Mouse (Mus musculus) MN1 (cell line): Measurements from ENCODE around the gene Ap2a2.

ENCODE experiments used
- DNase-seq: peaks from one replicate; pipeline ENCODE4 v3.0.0-alpha.2; 2016; ENCODE audit warnings: low spot score

The Ap2a2 gene

DNA sequence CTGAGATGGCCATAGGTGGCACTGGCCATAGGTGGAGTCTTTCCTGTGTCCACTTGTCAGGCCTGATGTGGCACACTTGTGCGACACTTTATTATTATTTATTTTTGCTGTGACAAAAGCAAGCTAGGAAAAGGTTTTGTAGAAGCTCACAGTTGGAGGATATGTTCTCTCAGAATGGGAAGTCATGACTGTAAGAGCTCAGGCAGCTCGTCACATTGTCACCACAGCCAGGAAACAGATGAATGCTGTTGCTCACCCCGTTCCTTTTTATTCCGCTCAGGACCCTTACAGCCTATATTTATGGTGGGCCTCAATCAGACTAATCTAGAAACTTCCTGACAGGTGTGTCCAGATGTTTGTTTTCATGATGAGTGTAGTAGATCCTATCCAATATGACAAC, 1.5 kb upstream of the Ap2a2 start:
- DNase-seq, result no peak

DNA sequence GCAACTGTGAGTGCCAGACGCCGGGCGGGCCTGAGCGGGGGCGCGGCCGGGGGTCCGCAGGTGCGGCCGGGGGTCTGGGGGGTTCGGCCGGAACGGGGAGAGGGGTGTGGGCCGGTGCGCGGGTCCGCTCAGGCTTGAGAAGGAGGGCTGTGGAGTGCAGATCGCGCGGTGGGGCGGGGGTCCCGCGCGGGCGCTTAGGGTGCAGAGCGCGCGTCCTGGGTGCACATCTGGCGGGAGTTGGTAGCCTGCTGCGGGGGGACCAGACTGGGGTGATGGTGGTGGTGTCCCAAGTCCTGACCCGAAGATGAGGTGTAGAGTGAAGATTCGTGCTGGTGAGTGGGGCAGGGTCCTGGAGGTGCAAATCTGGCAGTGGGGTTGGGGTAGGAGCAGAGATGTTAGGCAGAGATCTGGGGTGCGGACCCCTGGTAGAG, 463 bp downstream of the Ap2a2 start:
- no peak for DNase-seq

DNA sequence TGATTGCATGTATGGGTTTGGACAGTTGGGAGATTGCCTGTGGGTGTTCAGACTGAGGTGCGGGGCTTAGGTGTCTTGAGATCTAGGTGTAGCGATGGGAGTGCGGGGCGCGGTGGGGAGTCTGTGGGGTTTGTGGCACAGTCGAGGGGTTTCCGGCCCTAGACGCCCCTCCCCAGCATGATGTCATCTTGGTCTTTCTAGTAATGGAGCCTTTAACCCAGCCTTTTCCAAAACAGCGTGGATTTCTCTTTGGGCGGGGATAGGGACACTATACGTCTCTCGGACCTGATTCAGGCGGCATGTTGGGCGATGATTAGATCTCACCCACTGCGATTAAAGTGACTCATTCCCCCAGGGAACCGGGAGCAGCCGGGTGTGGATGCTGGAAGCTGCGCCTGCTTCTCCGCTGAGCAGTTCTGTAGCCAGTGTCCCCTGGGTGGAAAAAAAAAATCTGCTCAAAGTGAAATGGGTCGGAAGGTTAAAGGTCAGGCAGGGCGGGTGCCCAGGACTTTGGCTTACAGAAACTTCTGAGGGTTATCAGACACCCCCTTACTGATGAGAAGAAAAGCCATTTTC, 967 bp downstream of the Ap2a2 start:
- peak; percentile 96 for DNase-seq

DNA sequence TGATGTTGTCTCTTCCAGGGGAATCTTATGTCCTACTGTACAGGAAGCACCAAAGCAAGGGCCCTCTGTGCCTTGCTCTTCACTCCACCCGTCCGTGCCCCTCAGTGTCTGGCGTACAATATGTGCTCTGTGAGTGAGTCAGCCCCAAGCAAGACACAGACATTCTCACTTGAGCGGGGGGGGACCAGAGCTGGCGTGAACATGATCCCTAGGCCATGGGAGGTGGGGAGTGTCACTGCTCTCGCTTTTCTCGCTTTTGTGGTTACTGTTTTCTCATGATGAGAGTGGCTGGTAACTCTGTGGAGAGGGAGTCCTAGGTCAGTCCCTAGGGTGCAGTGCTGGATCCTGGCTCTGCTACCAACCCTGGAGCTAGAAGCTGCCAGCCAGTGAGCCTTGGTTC, 2.6 kb downstream of the Ap2a2 start:
- DNase-seq, result peak; percentile 84

DNA sequence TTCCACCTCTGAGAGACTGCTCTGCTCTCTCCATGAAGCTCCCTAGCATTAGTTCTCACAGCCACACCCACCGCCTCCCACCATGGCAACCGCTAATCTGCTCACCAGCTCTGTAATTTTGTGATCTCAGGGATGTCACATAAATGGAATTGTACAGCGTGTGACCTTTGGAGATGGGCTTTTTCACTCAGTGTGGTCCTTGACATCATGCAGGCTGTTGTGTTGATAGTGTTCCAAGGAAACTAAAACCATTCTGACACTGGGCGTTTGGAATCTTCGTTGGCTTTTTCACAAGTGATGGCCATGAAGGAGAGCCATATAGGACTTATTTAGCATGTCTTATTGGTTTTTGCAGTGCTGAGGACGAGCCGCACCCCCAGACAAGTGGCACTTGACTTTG, 4.6 kb downstream of the Ap2a2 start:
- DNase-seq, result peak; percentile 25

DNA sequence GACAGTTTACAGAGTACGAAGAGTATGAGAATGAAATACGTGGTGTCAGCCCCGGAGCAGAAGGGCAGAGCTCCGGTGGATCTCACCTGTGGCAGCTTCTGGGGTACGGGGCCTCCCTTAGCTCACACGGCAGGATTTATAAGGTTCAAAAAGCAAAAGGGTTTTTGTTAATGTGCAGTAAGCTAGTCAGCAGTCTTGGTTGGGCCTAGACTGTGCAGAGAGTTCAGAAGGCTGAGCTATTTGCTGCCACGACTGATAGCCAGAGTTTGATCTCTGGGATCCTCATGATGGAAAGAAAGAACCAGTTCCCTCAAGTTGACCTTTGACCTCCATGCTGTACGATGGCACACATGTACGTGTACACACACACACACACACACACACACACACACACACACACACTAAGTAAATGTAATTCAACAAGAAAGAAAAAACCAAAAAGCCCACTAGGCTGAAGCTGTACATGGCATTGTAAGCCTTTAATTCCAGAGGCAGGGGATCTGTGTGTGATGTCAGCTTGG, 7.4 kb downstream of the Ap2a2 start:
- DNase-seq, result no peak

DNA sequence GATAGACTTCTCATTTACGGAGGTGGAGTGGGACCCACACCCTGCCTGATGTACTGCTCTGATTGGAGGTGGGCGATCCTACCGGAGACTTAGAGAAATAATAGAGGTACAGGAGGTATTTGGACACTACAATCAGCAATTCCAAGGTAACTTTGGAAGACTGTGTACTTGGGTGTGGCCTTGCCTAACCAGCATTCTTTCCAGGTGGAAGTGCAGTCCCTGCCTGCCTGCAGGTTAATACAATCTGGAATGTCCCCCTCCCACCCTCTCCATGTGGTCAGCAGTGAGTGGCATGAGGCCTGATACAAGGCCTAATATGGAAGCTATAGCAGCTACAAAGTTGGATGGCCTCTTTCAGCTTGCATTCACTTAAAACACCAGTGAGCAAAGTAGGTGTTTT, 7.9 kb downstream of the Ap2a2 start:
- no peak for DNase-seq

DNA sequence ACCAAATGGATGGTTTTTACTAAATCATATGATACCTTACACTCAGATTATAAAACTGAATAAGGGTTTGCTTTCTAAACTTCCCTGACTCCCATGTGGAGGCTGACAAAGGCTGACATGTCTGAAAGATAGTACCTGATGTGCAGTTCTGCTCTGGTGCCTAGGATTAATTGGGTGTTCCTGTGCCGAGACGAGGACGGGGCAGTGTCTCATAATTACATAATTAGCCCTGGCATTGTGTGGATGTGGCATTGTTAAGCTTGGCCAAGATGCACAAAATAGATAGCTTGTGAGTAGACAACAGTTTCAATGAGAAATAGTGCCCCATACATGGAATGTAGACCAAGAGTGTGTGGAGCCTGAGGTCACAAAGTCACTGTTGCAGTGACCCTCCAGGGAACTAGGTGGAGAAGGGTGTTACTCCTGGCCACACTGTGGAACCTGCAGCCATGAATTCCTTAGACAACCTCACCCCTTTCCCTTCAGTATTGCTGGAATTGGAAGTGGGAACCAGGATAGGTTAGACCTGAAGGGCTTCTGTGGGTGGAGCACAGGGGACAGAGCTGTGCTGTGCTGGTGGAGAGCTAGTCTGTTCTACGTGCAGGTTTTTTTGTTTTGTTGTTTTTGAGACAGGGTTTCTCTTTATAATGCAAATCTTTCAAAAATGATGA, 8.8 kb downstream of the Ap2a2 start:
- DNase-seq, result no peak

DNA sequence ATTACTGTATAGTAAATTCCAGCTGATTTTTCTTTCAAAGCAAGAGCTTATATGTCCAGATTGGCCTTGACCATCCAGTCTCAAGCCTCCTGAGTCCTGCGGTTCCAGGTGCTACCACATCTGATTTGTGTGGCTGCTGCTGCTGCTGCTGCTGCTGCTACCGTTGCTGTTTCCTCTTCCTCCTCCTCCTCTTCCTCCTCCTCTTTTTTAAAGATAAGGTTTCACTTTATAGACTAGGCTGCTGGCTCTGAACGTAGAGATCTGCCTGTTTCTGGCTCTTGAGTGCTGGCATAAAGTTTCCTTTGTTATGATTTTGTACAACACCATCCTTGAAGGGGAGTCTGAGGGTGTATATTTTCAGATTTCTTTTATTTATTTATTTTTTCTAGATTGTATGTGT, 12.1 kb downstream of the Ap2a2 start:
- DNase-seq, result no peak

DNA sequence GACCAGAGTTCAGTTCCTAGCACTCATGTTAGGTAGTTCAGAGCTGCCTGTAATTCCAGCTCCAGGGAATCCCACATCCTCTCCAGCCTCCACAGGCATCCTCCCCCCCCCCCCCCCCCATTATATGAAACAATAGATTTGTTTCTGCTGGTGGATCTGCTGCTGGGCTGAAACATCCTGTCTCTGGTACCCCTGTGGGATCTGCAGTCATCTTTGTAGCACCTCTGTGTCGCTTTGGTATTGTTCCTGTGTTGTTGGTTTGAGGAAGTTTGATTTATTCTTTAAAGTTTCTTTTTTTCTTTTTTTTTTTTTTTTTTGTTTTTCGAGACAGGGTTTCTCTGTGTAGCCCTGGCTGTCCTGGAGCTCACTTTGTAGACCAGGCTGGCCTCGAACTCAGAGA, 13.5 kb downstream of the Ap2a2 start:
- no peak for DNase-seq

DNA sequence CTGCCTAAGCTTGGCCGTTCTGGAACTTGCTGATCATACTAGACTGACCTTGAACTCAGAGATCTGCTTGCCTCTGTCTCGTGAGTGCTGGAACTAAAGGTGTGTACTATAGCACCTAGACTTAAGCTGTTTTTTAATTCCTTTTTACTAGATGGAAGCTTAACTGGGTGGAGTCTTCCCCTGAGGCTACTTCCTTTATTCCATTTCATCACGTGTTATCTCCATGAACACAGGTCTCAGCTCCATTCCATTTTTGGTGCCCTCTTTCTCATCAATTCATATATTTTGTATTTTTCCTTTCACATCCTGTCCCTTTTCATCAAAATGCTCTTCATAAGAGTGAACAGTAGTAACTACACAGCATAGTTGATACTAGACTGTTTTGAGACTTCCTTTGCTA, 15.8 kb downstream of the Ap2a2 start:
- DNase-seq, result no peak

DNA sequence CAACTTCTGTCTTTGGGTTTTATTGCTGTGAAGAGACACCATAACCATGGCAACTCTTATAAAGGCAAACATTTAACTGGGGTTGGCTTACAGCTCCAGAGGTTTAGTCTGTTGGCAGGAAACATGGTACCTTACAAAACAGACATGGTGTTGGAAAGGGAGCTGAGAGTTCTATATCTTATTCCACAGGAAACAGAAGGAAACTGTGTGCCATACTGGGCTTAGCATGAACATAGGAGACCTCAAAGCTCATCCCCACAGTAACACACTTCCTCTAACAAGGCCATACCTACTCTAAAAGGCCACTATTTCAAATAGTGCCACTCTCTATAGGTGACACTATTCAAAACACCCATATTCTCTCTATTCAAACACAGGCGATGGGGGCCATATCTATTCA, 16.5 kb downstream of the Ap2a2 start:
- no peak for DNase-seq

DNA sequence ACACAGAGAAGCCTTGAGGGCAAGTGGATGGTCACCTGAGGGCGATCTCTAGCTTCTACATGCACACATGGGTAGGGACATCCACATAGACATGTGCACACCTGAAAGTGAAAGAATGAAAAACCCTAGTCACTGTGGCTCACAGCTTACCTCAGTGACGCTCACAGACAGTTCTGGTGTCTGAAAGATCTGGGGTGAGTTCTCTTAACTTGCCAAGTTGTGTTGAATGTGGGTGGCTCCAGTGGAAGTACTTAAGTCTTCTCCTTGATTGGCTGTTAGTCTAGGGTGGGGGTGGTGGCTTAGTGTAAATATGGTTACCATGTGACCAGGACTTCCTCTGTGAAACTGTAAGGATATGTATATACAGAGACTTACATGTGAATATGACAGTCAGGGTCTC, 17.0 kb downstream of the Ap2a2 start:
- no peak for DNase-seq

DNA sequence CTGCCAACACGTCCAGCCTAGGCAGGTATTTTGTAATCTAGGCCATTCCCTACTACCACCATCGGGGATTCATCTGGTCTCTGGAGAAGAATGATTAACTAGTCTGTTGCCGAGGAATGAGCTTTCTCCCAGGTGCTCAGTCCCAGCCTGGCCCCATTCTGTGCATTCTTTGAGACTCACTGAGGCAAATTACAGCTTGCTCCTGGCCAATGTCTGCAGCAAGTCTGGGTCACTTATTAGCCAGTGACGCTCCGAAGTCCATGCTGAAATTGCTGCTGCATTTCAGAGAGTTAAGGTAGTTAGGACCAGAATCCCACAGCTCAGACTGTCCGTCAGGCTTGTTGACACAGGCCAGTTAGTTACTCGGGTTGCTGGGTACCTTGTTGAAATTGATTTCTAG, 19.4 kb downstream of the Ap2a2 start:
- no peak for DNase-seq

DNA sequence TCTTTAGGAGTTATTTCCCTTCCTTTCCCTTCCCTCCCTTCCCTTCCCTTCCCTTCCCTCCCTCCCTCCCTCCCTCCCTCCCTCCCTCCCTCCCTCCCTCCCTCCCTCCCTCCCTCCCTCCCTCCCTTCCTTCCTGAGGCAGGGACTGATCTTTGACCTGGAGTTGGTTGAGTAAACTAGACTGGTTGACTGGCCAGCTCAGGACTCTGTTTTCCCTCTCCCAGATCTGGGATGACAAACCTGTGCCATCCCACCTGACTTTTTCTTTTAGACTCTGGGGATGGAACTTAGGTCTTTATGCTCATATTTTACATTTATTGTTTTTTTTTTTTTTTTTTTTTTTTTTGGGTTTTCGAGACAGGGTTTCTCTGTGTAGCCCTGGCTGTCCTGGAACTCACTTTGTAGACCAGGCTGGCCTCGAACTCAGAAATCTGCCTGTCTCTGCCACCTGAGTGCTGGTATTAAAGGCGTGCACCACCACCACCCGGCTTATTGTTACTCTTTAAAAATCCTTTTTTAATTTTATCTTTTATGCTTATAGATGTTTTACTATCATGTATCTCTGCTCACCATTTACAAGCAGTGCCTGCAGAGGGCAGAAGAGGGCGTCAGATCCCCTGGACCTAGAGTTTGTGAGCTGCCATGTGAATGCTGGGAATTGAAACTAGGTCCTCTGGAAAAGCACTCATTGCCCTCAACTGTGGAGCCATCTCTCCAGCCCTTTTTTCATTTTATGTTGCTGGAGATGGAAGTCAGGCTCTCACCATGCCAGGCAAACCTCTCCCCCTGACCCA, 22.3 kb downstream of the Ap2a2 start:
- no peak for DNase-seq

DNA sequence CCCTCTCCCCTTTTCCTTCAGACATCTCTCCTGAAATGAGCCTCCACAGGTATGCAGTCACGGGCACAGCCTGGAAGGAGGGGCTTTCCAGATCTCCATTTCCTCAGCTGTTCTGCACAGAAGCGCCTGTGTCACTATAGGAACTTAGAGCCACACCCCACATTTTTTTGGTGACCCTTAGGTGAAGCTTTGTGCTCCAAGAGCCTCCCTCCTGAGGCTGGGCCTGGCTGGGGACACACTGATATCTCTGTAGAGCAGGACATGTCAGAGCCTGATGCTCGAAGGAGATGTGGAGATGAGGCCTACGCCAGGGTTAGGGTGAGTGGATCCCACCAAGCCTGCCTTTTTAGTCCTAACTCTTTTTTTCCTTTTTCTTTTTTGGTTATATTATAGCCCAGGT, 23.3 kb downstream of the Ap2a2 start:
- DNase-seq, result no peak

DNA sequence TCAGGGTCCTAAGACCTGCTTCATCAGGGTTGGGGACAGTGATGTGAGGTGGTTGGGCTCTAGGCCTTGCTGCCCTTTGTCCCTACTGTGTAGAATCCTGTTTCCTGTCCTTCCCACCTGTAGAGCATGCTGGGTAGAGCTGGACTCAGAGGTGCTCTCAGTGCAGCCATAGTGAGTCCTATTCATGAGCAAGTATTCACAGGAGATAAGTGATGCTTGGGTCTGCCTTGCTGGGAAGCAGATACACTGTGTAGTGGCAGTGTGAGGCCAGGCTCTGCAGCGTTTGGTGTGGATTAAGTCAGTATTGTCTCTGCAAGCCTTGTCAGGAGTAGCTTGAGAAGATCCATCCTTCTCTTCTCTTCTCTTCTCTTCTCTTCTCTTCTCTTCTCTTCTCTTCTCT, 23.9 kb downstream of the Ap2a2 start:
- DNase-seq, result no peak

DNA sequence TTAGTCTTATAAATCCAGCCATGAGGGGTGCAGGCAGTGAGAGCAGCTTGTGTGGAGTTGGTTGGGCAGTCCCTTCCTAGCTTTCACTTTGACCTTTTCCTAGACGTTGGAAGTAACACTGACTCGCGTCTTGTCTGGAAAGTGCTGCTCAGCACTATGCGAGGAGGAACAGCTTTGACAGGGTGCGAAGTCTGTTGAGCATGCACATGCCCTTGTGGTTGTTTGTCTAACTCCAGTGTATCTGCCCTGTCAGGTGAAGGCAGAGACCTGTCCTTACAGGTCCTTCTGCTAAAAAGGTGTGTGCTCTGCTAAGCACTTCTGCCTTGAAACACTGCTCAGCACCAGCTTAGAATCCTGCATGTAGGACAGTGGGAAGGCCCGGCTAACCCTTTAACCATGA, 26.9 kb downstream of the Ap2a2 start:
- no peak for DNase-seq

DNA sequence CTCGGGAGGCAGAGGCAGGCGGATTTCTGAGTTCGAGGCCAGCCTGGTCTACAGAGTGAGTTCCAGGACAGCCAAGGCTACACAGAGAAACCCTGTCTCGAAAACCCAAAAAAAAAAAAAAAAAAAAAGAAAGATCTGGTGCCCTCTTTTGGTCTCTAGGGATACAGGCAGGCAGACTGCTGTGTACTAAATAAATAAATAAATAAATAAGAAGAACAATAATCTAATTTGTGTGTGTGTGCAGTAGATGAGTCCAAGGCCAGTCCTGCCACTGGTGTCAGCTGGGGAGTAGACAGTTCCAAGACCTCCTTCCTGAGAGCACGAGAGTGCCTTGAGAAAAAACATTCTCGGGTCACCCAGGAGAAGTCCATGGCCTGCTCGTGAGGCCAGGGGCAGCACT, 28.3 kb downstream of the Ap2a2 start:
- peak; percentile 57 for DNase-seq

DNA sequence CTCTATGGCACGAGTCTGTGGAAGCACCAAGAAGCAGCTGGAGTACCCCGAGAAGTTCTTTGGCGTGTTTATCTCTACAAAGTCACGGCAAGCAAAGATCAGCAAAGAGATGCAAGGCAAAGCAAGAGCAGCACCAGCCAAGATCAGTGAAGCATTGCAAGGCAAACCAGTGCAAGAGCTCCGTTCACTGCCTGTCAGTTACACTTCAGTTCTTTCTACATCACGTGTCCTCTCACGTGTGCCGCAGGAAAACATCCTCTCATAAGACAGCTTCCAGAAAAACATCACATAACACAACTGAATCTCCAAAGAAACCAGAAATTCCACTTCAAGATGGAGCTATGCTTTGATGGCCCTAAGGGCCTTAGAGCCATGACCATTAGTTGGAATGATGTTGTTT, 29.0 kb downstream of the Ap2a2 start:
- no peak for DNase-seq

DNA sequence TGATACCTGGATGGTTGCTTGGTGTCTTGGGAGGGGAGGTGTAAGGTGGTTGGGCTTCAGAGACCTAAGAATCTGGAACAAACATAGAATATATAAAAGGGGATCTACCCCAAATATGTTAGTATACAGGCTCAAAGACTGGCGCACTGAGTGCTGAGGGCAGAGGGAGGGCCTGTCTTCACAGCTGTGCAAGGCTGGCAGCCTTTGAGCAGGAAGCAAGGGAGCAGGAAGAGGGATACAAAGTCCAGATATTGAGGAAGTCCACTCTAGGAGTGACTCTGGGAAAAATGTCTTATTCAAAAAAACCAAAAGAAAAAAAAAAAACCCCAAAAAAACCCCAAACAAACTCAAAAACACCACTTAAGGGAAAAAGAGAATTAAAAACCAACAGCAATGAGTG, 30.1 kb downstream of the Ap2a2 start:
- no peak for DNase-seq

DNA sequence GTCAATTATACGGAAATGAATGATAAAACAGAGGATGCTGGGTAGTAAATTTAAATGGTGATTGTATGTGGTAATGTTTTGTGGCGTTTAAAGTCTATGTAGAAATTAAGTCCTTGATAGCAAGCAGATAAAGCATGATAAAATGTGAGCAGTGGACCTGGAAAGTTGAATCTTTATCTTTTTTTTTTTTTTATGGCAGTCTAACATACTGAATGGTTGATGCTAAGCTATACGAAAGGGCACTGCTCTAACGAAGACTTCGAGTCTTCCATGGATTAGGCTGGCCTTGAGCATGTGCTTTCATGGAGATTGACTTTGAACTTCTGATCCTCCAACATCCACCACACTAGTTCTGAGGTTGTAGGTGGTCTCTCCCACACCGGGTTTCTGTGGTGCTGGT, 31.1 kb downstream of the Ap2a2 start:
- DNase-seq, result no peak

DNA sequence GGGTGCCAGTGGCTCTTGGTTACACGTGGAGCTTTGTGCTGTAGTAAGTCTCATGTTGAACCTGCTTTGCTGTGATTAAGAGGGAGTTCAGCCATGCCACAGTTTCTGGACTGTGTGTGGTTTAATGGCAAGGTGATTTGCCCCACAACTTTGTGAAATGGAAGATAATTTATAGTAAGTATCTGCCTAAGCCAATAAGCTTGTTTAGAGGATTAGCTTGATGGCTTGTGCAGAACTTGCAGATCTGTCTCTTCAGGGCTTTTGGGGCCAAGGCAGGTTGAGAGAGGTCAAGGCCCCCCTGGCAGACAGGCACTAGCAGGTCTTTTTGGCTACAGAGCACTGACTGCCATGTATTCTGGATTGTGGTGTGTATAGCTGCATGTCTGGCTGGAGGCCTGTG, 35.0 kb downstream of the Ap2a2 start:
- DNase-seq, result no peak
